Mouse (Mus musculus) stomach, embryonic 14.5 days (tissue): ENCODE measurements around the gene Rasa4. TPM values are rescaled to one million over a fixed set of nuclear protein-coding genes. Genes with fewer than 3 reads are reported as not detected.
"Not testable (repeated sequence)": the region's sequence is repeated elsewhere in the genome, so short reads cannot be mapped to it uniquely, and the experiment has no call there.

Experiments used
- ATAC-seq: fragments of 200-750 bp; cut with Nextera tagmentation; 2 replicates; pipeline ENCODE4 v1.8.0; 2017; ENCODE audit warnings: low read depth, moderate TSS enrichment; ENCODE audit not compliant: insufficient number of reproducible peaks, insufficient read depth, low FRiP score
- H3K27ac ChIP-seq: fragments of 300-500 bp; sonication (generic); 2 replicates; pipeline ENCODE4 v1.5.1; 2014; ENCODE audit warnings: mild to moderate bottlenecking, low read length, moderate library complexity, mixed read lengths
- H3K27me3 ChIP-seq: fragments of 300-500 bp; sonication (generic); 2 replicates; pipeline ENCODE4 v1.6.1; 2014; ENCODE audit warnings: low read length, control low read depth, mixed read lengths; ENCODE audit not compliant: control insufficient read depth, insufficient read depth
- H3K36me3 ChIP-seq: fragments of 300-500 bp; sonication (generic); 2 replicates; pipeline ENCODE4 v1.6.1; 2014; ENCODE audit warnings: mild to moderate bottlenecking, control low read depth, low read length, moderate library complexity, mixed read lengths; ENCODE audit not compliant: control insufficient read depth, insufficient read depth
- H3K4me1 ChIP-seq: fragments of 300-500 bp; sonication (generic); 2 replicates; pipeline ENCODE4 v1.6.1; 2014; ENCODE audit warnings: low read length, control low read depth, mixed read lengths; ENCODE audit not compliant: control insufficient read depth, insufficient read depth
- H3K4me2 ChIP-seq: fragments of 300-500 bp; sonication (generic); replicated peaks from 2 replicates; pipeline ENCODE4 v1.6.1; 2014; ENCODE audit warnings: low read depth, low read length, control low read depth
- H3K4me3 ChIP-seq: fragments of 300-500 bp; sonication (generic); 2 replicates; pipeline ENCODE4 v1.5.1; 2014; ENCODE audit warnings: low read depth, low read length, control low read depth
- H3K9ac ChIP-seq: fragments of 300-500 bp; sonication (generic); replicated peaks from 2 replicates; pipeline ENCODE4 v1.6.1; 2014; ENCODE audit warnings: low read depth, mild to moderate bottlenecking, control low read depth, low read length, moderate library complexity, mixed read lengths
- H3K9me3 ChIP-seq: fragments of 300-500 bp; sonication (generic); 2 replicates; pipeline ENCODE4 v1.6.1; 2016; ENCODE audit warnings: low read depth, low read length, control low read depth; ENCODE audit not compliant: control insufficient read depth
- whole genome bisulfite sequencing: fragments of 180-500 bp; shearing (Covaris S2); extraction: QIAGEN DNeasy Blood & Tissue Kit; methylation state at CpG from one replicate; pipeline ENCODE4 v1.1.7; 2014; 5-methylcytosine and 5-hydroxymethylcytosine counted together
- polyA plus RNA-seq: library from polyadenylated mRNA; unstranded; fragments of >200 nt; fragmentation: Nextera tagmentation; extraction: Ambion mirVana; gene quantifications from 2 replicates; pipeline ENCODE4 v1.2.1, GENCODE M21; 2014

The Rasa4 gene
- polyA plus RNA-seq, 1 experiment from 2014 or later: 11.0 TPM

GRCm38 (mm10) chr5:136056062-136056461 lies 27.7 kb upstream of the Rasa4 start:
- no peaks in the 10 kb centered on the region for H3K36me3 ChIP-seq
- H3K27me3 ChIP-seq: no peaks in the 10 kb centered on the region
- H3K4me2 ChIP-seq: no peak overlapping the region
- H3K9me3 ChIP-seq: no peaks in the 10 kb centered on the region
- 46% methylated on average over 4 of the region's 4 CpGs for WGBS
- ATAC-seq: no peak
- no peak overlapping the region for H3K9ac ChIP-seq
- H3K4me3 ChIP-seq: no peak overlapping the region
- H3K27ac ChIP-seq: no peak overlapping the region
- peaks cover 20% of the 10 kb centered on the region for H3K4me1 ChIP-seq

DNA sequence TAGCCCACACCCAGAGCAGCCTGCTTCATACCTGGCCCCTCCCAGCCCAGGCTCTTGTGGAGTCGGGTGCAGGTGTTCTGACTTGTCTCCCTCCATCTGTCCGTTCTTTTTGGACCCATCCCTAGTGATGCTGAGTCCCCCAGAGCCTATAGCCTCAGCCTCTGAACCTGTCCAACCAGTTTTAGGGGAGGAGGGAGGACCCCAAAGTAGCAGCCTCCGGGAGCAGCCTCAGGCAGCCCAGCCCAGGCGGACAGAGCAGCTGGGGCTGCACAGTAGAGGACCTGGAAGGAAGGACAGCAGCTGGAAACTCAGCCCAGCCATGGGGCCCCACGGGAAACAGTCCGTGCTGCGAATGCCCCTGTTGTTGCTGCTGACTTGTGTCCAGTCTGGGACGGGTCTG lies 26.6 kb upstream of the Rasa4 start:
- WGBS: 8% methylated on average over 8 of the region's 8 CpGs
- Histone ChIP-seq H3K4me1 (peaks cover 11% of the 10 kb centered on the region), H3K4me3 (no peak overlapping the region), H3K9me3 (no peaks in the 10 kb centered on the region), H3K9ac (no peak overlapping the region), H3K27ac (no peak overlapping the region), H3K36me3 (no peaks in the 10 kb centered on the region), H3K27me3 (no peaks in the 10 kb centered on the region), H3K4me2 (no peak overlapping the region)
- peak; percentile 60 for ATAC-seq

- no peak for ATAC-seq
- no peaks in the 10 kb centered on the region for H3K36me3 ChIP-seq
- WGBS: 9% methylated on average over 12 of the region's 12 CpGs
- peaks cover 9% of the 10 kb centered on the region; the same call in 1 of the 2 replicates for H3K4me1 ChIP-seq
- H3K4me2 ChIP-seq: no peak overlapping the region
- H3K27me3 ChIP-seq: no peaks in the 10 kb centered on the region
- H3K4me3 ChIP-seq: no peak overlapping the region
- no peak overlapping the region for H3K27ac ChIP-seq
- H3K9ac ChIP-seq: no peak overlapping the region
- H3K9me3 ChIP-seq: no peaks in the 10 kb centered on the region
Measured at GRCm38 (mm10) chr5:136061567-136061966, 22.1 kb upstream of the Rasa4 start.

DNA sequence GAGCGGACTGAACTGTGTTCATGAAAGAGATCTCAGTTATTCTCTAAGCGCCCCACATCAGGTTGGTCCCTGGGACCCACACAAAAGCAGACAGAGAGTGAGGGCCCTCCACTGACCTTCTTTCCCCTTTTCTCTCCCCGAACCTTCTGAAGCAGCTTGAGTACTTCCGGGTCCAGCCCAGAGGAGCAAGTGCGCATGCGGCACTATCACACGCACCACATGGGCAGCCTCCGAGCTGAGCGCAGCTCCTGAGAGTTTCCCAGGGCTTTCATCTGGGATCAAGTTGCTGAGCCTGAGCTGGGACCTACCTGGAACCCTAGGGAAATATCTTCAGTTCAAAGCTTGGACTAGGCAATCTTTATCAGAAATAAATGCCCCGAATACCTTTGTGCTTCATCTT lies 19.8 kb upstream of the Rasa4 start:
- 89% methylated on average over 10 of the region's 10 CpGs for WGBS
- Histone ChIP-seq H3K36me3 (no peaks in the 10 kb centered on the region), H3K4me1 (no peaks in the 10 kb centered on the region), H3K27me3 (no peaks in the 10 kb centered on the region), H3K4me2 (no peak overlapping the region), H3K4me3 (no peak overlapping the region), H3K27ac (no peak overlapping the region), H3K9me3 (no peaks in the 10 kb centered on the region), H3K9ac (no peak overlapping the region)
- no peak for ATAC-seq

DNA sequence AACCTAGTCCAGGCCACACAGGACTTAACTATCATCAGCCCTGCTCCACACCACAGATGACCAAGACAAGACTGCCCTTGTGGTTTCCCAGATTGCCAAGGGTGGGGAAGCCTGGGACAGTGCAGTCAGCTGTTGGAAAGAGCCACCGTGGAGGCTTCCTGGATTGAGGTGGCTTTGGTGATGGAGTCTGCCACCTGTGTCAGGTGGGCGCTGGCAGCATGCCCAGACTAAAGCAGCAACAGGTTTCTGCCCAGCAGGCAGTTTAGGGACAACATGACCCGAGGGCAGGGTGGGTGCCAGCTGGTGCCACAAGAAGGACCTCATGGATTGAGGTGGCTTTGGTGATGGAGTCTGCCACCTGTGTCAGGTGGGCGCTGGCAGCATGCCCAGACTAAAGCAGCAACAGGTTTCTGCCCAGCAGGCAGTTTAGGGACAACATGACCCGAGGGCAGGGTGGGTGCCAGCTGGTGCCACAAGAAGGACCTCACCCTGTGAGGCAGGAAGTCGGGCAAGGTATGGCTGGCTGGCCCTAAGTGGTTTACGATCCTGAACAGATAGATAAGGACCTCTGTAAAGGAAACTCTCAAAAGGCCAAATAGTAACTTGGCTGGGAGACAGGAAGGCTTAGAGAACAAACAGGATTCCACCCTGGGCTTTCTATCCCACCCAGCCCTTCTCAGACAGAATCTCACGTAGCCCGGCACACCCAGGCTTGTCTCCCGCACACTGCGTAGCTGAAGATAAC lies 17.1 kb upstream of the Rasa4 start:
- not testable (repeated sequence) for H3K4me2 ChIP-seq, ATAC-seq, H3K27ac ChIP-seq, H3K4me3 ChIP-seq, H3K4me1 ChIP-seq, H3K9ac ChIP-seq, H3K27me3 ChIP-seq, H3K36me3 ChIP-seq, H3K9me3 ChIP-seq
- 63% methylated on average over 11 of the region's 11 CpGs for WGBS

GRCm38 (mm10) chr5:136069411-136069810 lies 14.3 kb upstream of the Rasa4 start:
- no peaks in the 10 kb centered on the region for H3K36me3 ChIP-seq
- no peak overlapping the region for H3K27ac ChIP-seq
- no peak overlapping the region for H3K9ac ChIP-seq
- no peaks in the 10 kb centered on the region for H3K9me3 ChIP-seq
- 58% methylated on average over 2 of the region's 2 CpGs for WGBS
- no peaks in the 10 kb centered on the region for H3K27me3 ChIP-seq
- no peak overlapping the region for H3K4me2 ChIP-seq
- no peak for ATAC-seq
- H3K4me3 ChIP-seq: no peak overlapping the region
- H3K4me1 ChIP-seq: no peaks in the 10 kb centered on the region

DNA sequence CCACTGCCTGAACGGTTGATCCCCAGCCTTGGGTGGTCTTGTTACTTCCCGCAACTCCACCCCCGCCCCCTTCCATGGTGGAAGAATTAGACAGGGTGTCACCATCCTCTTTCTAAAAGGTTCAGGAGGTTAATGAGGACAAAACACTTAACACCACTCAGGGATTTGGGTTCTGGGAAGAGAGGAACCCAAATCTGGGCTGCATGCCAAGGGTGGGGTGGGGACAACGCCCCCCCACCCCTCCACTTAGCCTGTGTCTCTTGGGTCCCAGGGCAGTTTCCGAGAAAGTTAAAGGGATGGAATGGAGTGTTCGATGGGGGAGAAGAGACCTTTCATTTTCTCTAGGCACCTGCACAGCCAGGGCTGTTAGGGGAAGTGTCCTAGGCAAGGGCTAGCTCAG lies 10.7 kb upstream of the Rasa4 start:
- no peak for ATAC-seq
- Histone ChIP-seq H3K9me3 (no peaks in the 10 kb centered on the region), H3K4me3 (no peak overlapping the region), H3K4me1 (0 out of 2 replicates have a peak, but pooled peaks cover 6% of the 10 kb centered on the region), H3K36me3 (no peaks in the 10 kb centered on the region), H3K9ac (no peak overlapping the region), H3K27ac (no peak overlapping the region), H3K27me3 (no peaks in the 10 kb centered on the region), H3K4me2 (no peak overlapping the region)
- 48% methylated on average over 6 of the region's 6 CpGs for WGBS

DNA sequence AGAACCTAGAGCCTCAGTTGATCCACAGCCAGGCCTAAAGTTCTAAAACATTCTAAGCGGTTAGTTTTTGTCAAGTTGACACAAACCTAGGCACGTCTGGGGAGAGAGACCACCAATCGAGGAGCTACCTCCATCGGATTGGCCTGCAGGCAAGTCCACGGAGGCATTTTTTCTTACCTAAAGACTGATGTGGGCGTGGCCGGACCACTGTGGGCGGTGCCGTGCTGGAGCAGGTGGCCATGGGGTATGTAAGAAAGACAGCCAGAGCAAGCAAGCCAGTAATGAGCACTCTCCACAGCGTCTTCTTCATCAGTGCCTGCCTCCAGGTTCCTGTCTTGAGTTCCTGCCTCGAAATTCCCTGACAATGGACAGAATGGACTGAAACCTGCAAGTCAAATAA lies 10.2 kb upstream of the Rasa4 start:
- Histone ChIP-seq H3K9me3 (no peaks in the 10 kb centered on the region), H3K27me3 (no peaks in the 10 kb centered on the region), H3K27ac (no peak overlapping the region), H3K4me1 (0 out of 2 replicates have a peak, but pooled peaks cover 6% of the 10 kb centered on the region), H3K4me3 (no peak overlapping the region), H3K9ac (no peak overlapping the region), H3K4me2 (no peak overlapping the region), H3K36me3 (no peaks in the 10 kb centered on the region)
- no peak for ATAC-seq
- WGBS: 64% methylated on average over 11 of the region's 11 CpGs

GRCm38 (mm10) chr5:136075076-136075475 lies 8.6 kb upstream of the Rasa4 start:
- no peaks in the 10 kb centered on the region for H3K9me3 ChIP-seq
- H3K4me3 ChIP-seq: no peak overlapping the region
- no peak overlapping the region for H3K4me2 ChIP-seq
- H3K27me3 ChIP-seq: no peaks in the 10 kb centered on the region
- H3K4me1 ChIP-seq: 0 out of 2 replicates have a peak, but pooled peaks cover 6% of the 10 kb centered on the region
- H3K36me3 ChIP-seq: no peaks in the 10 kb centered on the region
- H3K9ac ChIP-seq: no peak overlapping the region
- 92% methylated on average over 5 of the region's 5 CpGs for WGBS
- H3K27ac ChIP-seq: no peak overlapping the region
- ATAC-seq: no peak
